Mouse (Mus musculus) monocyte, adult 2 months (primary cell): ENCODE results near the gene Slc22a22.

Source experiments
- DNase-seq, 2 experiments: peaks; one replicate each; pipeline ENCODE4 v3.0.0; 2022; ENCODE audit warnings: low spot score in 2 of 2, low read depth in 1 of 2

Slc22a22 gene

DNA sequence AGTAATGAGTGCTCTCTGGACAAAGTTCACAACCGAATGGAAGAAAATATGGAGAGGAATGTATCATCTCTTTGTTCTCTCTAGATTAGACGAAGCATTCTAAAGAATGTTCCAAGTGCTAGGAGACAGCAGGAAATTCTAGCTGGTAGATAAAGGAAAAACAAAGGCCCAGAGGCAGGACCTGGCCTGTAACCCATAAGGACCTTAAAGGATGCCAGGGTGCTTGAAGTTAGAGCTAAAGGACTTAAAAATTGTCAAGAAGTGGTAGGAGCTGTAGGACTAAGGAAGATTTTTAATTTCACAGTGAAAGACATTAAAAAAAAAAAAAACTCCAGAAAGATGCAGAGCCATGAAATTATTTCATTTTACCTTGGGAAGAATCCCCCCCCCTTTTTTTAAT is at the start of gene Slc22a22:
TSS of gene Slc22a22 (minus strand) at position 101 of the 400 bp plus-strand sequence.
- no peak for DNase-seq

DNA sequence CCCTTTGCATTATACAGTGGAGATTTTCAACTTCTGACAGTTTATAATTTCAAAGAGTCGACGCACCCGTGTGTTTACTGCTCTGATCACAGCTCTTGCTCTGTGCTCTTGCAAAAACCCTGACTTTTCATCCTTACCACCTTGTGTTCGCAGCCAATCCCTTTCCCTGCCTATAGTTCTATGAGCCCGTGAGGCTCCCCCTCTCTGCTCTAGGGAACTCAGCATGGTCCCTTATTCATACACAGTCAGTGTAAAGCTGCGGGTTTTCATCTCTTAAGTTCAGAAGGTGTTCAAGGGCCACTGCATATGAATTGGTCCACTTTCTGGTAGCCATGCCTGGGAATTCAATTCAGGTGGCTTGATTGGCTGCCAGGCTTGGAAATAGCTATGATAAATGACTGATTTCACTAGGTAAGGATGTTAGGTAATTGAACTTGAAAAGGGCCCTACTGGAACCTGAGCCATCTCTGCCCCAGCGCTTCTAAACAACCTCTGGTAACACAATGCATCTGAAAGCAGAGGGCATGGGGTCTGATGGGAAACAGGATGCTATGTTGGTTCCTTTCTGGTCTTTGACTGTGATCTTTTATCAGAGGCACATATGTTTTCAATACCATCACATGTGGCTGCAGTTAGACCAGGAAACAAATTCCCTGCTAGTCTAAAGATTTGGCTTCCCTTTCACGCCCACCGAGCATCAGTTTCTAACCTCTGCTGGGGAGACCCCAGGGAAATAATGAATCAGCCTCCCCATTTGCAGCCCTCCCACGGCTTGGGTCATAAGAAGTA is 46.3 kb upstream of the Slc22a22 start:
- no peak for DNase-seq

DNA sequence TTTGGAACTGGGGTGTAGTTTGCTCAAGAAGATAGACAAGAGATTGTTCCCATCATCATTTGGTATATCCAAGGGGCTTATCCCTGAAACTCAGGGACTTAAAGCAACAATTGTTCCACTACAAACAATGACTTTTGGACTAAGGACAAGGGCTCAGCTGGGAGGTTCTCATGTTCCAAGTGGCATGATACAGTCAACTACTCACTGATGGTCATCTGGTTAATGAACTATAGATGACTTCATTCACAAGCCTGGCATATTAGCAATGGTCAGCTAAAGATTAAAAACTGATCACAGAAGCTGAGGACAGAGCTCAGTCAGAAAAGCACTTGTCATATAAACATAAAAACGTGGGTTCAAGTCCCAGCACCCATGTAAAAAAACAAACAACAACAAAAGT is 44.7 kb upstream of the Slc22a22 start:
- DNase-seq, result no peak

DNA sequence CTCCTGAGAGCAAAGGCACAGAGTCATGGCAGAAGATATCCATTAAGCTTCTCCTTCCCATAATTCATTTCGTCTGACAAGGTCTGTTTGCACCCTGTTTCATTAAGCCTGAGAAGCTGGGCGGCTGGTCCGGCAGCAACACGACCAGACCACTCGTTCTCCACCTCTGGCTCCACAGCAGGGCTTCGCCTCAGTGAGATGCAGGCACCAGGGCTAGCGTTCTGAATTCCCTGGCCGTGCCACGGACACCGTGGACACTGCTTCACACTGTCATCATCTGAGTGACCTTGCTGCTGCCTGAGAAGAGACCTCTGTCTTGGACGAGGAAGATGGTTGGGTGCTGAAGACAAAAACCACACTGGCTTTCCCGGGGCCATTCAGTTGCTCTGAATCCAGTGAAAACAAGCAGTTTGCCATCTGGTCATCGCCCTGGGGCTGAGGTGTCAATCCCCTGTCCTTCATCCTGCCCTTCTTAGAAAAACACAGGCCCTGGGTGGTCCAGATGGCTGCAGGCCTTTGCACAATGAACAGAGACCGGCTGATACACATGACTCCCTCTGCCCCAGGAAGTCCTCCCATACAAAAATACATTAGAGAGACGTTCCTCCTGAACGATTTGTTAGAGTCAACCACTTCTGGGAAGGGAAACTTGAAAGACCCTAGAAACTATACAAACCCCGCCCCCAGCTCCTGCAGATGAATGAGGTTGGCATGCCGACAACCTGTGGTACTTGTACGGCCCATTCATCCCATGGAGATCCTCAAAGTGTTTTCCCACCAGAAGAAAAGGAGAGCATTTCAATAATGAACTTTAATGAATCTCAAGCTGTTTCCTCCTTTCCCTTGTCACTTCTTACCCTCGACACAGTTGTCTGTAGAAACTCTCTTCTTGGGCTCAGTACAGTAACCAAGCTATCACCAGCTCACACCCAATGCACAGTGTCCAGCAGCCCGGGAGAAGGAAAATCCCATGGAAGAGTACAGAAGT is 32.1 kb upstream of the Slc22a22 start:
- no peak for DNase-seq

DNA sequence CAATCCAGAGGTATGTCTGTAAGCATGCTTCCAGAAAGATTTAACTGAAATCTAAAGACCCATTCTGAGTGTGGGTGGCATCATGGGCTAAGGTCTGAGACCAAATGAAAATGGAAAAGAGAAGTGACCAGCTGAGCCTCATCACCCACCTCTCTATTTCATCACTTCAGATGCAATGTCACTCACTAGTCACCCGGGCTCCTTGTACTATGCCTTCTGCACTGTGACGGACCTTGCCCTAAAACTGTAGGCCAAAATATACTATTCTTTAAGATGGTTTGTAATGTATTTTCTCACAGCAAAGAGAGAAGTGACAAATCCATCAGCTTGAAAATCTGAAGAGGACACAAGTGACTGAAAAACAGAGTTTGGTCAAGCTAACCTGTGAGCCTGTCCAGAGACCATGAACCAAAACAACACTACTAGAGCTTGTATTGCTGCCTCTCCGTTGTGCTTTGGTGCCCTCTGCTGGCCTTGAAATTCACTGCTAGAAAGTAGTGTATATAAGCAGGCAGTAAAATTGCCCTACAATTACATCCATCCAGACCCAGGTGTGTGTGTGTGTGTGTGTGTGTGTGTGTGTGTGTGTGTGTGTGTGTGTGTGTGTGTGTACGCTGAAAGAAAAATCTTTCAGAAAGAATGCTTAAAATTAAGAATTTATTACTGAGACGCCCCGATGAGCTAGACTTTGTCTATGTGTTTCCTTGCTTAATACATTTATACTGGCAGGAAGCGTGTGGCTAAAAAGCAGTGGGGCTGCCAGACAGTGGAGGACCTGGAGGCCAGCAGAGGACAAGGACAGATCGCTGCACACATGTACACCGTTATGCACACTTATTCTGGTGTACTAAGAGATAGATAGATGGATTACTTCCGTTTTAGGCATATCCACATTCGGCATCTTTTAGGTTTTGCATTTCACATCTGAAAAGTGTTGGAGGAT is 31.1 kb upstream of the Slc22a22 start:
- no peak for DNase-seq

DNA sequence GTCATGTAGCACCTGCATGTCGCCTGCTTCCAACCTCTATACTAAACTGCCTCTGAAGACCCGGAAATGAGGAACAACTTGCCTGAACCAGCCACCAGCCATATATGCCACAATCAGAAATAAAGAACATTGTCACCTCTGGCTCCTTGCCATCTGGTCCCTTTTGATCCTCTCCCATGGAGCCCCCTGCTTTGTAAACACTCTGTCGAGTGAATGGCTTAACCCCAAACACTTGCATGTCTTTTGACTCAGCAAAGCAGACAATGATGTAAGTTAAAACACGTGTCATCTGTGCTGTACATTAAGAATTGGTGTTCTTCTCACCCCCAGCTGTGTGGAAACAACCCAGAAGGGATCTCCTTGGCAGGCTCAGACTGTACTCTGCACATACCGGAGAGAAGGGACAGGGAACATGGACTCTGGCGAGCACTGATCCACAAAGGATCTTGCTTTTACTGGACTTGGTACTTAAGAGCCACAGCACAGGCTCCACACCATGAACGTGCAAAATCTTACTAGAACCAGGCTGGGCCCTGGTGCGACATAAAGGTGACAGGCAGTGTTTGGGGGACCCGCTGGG is 26.8 kb upstream of the Slc22a22 start:
- no peak for DNase-seq

DNA sequence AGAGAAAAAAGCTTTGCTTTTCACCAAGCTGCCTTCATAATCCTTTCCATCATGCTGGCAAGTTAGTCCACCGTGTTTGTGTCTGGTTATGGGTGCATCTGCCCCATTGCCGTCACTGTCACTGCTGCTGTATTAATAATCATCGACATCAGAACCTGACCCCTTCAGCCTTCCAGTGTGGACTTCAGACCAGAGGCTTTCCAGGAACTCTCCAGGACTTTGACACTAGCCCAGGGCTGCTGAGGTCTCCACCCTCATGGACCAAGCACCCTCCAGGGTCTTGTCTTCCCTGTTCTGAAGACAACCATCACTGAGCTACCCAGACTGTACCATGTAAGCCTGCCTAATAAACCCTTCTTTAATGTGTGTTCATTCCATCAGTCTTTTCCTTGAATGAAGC is 26.2 kb upstream of the Slc22a22 start:
- no peak for DNase-seq

DNA sequence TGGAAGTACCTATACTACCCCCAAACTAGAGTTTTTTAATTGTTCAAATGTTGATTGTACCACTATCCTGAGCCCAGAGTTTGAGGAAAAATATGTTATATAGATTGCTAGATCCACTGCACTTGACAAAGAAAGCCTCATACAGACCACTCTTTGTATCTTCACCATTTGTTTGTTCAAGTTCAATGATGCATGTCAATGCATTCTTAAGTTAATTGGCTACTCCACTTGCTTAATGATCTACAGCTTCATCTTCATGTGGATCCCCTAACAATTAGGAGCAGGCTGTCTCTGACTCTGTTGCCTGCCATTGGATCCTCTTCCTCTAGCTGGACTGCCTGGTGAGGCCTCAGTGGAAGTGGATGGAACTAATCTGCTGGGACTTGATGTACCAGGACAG is 24.1 kb upstream of the Slc22a22 start:
- no peak for DNase-seq

DNA sequence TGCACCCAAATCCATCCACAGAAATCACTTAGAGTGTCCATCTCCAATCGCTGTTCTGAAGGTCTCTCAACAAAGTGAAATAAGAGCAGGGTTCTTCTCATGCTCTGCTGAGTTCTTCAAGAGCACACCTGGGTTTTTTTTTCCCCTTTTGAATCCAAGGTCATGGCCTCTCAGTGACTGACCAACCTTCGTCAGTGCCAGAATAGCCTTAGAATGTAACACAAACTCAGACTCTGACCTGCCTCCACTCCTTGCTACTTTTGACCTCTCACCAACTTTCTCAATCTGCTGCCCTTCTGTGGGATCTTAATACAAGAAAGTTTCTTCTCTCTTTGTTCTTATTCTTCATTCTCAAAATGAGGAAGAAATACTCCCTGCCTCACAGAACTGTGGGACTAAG is 18.7 kb upstream of the Slc22a22 start:
- DNase-seq, result no peak

DNA sequence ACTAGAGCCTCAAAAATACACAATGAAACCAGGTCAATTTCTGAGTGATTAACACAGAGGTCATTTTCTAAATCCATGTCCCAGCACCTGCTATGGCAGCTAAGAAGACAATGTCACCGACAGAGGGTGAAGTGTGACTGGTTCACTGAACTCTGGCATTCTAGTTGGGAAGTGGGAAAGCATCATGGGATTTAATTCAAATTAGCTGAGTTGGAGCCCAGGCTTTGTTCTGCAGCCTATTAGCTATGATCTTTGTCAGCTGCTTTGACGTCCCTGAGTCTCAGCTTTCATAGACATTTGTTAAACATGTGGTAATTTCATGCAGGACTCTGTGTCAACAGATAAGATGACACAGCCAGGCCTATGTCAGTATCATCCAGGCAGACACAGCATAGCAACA is 5.1 kb upstream of the Slc22a22 start:
- no peak for DNase-seq

DNA sequence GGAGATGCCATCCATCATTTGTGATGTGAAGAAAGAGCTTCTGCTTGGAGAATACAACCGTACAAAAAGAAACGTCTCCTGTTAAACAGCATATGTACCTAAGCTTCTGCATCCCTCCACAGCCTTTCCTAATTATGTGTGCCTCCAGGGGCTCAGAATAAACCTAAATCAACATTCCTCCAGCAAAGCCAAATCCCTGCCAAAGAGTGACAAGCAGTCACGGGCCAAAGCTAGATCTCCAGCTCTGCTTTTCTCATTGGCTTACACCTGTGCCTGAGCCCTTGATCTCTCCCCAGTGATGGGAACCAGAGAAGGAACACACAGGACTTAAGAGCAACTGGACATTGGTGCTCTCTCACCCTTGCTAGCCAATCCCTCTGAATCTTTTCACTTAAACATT is 5.8 kb downstream of the Slc22a22 start:
- no peak for DNase-seq

DNA sequence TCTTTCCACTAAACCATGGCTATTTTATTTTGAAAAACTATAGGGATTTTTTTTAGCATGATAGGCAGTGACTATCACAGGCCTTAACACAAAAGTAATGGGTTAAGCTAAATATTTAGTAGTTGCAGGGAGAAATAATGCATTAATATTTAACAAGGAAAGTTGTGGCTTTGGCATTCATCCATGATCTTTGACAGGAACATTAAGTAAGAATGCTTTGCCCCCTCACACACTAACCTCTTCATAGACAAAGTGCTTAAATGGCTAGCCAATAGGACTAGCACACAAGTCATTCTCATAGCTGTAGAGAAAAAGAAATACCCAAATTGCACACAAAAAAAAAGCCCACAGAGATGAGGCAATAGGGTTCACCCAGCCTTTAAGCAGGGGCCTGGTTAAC is 11.4 kb downstream of the Slc22a22 start:
- DNase-seq, result no peak

DNA sequence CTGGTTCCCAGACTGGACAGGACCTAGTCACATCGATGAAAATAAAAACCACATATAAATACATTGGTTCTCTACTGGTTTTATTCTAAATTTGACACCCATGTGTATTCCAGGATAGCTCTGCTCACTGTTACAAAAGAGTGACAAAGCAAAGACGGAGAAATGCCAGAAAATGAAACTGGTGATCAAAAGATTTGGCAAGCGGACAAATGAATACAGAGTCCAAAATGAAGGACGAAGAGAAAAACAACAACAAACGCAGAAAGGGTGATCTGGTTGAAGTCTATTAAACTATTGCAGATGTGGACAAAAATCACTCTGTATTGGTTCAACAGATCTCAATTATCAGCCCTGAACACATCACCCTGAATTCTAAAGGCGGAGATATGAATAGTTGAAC is 12.4 kb downstream of the Slc22a22 start:
- DNase-seq, result no peak

DNA sequence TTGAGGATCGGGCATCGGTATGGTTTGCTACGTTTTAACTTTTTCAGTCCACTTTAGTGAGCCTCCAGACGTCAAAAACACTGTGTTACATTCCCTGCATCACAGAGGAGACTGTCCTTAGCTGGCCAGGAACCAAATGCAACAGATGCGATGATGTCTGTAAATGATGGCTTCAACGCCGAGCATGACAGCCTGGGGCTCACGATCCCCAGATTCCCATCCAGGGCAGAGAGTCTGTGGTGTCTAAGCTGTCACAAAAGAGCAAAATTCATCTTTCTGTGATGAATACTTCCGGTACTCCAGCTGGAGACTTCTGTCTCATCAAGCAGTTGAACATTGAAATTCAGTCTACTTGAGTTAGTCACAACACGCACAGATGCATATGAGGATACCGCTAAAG is 13.4 kb downstream of the Slc22a22 start:
- DNase-seq, result no peak

DNA sequence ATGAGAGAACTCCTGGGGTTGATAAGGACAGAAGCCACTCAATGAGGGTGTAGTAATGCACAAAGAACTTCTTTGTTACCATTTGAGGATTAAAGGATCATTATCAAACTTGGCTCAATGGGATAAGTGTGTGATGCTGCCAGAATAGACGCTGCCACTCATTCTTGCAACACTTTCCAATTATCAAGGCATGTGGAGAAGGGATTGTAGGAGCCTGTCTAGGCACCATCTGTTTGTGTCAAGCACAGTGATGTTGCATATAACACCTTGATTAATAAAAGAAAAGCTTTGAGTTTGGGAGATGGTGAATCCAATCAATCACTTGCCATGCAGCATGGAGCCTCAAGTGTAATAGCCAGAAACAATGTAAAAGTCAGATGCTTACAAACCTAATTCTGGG is 16.1 kb downstream of the Slc22a22 start:
- no peak for DNase-seq

DNA sequence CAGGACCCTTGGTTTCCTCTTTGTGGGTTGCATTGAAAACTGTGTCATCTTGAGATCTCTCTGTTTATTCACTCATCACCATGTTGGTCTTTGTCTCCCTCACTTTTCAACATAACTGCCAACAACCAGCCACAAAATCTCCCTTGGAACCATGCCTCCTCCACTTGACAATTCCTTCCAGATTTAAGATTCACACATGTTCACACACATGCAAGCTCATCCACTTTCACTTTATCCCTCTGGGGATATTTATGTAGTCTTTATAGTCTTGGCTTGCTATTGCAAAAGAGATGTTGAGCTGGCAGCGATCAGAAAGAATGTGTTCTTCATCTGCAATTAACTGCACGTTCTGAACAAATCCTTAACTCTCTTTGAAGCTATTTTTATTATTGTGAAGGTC is 20.1 kb downstream of the Slc22a22 start:
- no peak for DNase-seq

DNA sequence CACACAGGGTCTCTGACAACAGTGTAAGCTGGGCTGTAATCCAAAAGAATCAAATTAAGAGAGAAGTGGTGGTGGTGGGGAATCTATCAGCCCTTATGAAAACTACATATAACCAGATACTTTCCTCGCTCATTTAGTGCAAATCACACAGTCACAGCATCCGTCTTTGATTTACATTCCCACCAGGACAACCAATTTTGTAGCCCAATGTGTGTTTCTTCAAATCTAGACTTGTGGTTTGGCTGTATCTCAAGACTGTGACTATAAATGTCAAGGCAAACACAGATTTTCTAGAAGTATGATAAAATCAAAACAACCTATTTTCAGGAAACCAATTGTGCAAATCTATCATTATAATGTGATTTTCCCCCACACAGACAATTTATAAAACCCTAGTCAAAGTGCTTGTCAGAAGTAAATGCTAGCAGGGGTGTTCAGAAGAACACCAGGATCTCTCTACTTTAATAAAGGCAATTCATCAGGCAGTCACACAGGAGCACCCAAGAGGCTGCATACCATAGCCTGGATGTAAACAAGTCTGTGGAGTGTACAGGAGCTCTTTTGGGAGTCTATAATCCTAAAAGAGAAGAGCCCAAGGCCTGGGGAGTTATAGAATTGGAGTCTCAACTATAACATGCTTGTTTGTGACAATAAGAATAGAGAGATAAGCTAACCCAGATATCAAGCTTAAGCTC is 42.6 kb downstream of the Slc22a22 start:
- no peak for DNase-seq

DNA sequence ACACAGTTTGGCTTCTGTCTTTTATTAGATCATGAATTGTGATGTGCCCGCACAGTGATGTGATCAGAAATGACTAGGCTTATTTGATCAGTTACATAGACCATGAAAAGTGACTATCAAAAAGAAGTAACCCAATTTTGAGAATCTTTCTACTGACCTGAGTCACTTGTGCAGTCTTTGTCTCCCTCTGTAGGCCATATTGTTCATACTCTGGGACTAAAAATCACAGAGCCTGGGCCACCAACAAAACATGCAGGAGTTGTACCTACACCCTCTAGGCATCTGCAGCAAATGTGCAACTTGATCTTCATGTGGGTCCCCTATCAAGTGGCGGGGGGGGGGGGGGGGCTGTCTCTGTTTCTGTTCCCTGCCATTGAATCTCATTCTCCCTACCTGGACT is 68.9 kb downstream of the Slc22a22 start:
- no peak for DNase-seq

DNA sequence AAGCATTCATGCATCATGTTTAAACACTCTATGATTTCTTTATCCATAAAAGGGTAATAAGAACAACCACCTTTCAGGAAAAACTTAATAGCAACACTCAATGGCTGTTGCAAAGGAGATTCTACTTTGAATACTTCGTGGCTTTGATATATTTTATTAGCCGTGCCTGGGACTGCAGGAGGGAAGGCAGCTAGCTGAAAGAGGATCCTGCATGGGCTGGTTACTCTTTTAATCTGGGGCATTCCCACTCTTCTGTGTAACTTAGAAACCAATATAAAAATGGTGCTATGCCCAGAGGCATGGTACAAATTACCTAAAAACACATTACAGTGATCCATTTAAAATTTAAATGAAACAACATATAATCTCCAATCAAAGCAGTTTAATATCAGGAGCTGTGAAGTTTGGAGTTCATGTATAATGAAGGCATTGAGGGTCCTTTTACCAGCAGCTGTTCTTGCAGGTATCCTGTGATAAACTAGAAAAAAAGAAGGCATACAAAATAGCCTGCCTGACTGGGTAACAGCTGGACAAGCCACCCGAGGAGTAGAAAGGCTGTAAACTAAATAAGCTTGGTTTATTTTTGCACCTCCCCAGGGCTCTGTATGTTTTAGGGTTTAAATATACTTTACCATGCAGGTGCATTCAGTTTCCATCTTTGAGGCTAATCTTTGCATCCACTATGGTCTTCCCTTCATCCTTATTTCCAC is 78.8 kb downstream of the Slc22a22 start:
- no peak for DNase-seq

DNA sequence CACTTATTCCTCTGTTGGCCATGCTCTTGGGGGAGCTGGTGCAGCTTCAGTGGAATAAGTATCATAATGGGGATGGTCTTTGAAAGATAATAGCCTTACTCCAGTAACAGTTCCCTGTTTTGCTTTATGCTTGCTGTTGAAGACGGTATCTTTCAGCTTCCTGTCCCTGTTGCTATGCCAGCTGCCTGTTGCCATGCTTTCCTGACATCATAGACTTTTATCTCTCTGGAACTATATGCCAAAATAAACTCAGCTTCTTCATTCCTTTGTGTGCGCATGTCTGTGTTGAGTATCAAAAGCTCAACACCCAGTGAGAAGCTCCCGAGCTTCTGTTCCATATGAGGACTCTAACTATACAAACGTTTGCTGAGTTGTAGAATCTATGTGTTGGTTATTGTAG is 83.4 kb downstream of the Slc22a22 start:
- no peak for DNase-seq
